ENCODE assay signal across 22 mouse cellular contexts in genomic region chr4:44267437-44267836, GRCm38 (mm10). TPM values are rescaled to one million over a fixed set of nuclear protein-coding genes. Genes with fewer than 3 reads are reported as not detected.
"Had no signal": no experiment of that assay in that cellular context is flagged by ENCODE, and none has a peak within 500 bp of the region (broad histone marks: within the 10 kb centered on the region; RNA-seq: fewer than 3 reads in every experiment).

No protein-coding gene starts in this region.

- DNase-seq: cerebellum, adult 8-10 months; cerebellum, adult 9-10 months; cerebellum, adult 9-11 months; cerebellum, postnatal 10 days; cerebellum, postnatal 14 days; cerebellum, postnatal 25 days; cerebellum, postnatal 36 days; embryo, embryonic 11 days; forebrain, postnatal 0 days; gastrocnemius, adult 2 months; gastrocnemius, postnatal 10 days; gastrocnemius, postnatal 14 days; gastrocnemius, postnatal 25 days; gastrocnemius, postnatal 36 days; heart, adult 18-20 months; heart, adult 2 months had no signal

- ATAC-seq: forebrain, embryonic 13.5 days; forebrain, embryonic 14.5 days; forebrain, embryonic 15.5 days; forebrain, embryonic 16.5 days; forebrain, postnatal 0 days had no signal

RNA-seq across cellular contexts. Expression of gene Melk, which starts 33.2 kb away (rescaled TPM):
- total RNA-seq: gastrocnemius, adult 18-20 months; gastrocnemius, adult 2 months; gastrocnemius, adult 8-10 months had no signal
